Mouse (Mus musculus): ENCODE results near the gene Pgp.
A peak's percentile ranks its signal among the peaks of the same experiment; 100 is the strongest.
"Not testable (repeated sequence)": the region's sequence is repeated elsewhere in the genome, so short reads cannot be mapped to it uniquely, and the experiment has no call there.

The Pgp gene

GRCm38 (mm10) chr17:24469910-24470602 is at the start of gene Pgp, which contains the start of gene E4f1:
TSS of gene Pgp (plus strand) at chr17:24470392.
TSS of gene E4f1 (minus strand) at chr17:24470313.
- peak; percentile 97 to 99 for DNase-seq (ENCODE audit: low spot score in 2 of 2)

- no peak for DNase-seq (ENCODE audit: low spot score in 2 of 2)
Measured at GRCm38 (mm10) chr17:24423114-24423513, 47.1 kb upstream of the Pgp start.

- DNase-seq (ENCODE audit: low spot score in 2 of 2), result no peak
Measured at GRCm38 (mm10) chr17:24424489-24424888, 45.7 kb upstream of the Pgp start.

- DNase-seq (ENCODE audit: low spot score in 2 of 2), result not testable (repeated sequence)
Measured at GRCm38 (mm10) chr17:24425326-24425725, 44.9 kb upstream of the Pgp start.

GRCm38 (mm10) chr17:24425905-24426304 is 44.3 kb upstream of the Pgp start:
- DNase-seq (ENCODE audit: low spot score in 2 of 2), result no peak

- peak; percentile 80 to 92 for DNase-seq (ENCODE audit: low spot score in 2 of 2)
Measured at GRCm38 (mm10) chr17:24426471-24427169, 43.6 kb upstream of the Pgp start, which contains the start of gene Eci1. TSS of gene Eci1 (plus strand) at chr17:24426641.

GRCm38 (mm10) chr17:24427170-24427557 is 43.0 kb upstream of the Pgp start:
- no peak for DNase-seq (ENCODE audit: low spot score in 2 of 2)

GRCm38 (mm10) chr17:24429201-24429983 is 40.8 kb upstream of the Pgp start:
- DNase-seq (ENCODE audit: low spot score in 2 of 2), result no peak

- DNase-seq (ENCODE audit: low spot score in 2 of 2), result peak in 1 of 2 experiments; percentile 49
Measured at GRCm38 (mm10) chr17:24437016-24437415, 33.2 kb upstream of the Pgp start.

- no peak for DNase-seq (ENCODE audit: low spot score in 2 of 2)
Measured at GRCm38 (mm10) chr17:24440377-24440776, 29.8 kb upstream of the Pgp start.

GRCm38 (mm10) chr17:24441148-24441547 is 29.0 kb upstream of the Pgp start:
- no peak for DNase-seq (ENCODE audit: low spot score in 2 of 2)

- DNase-seq (ENCODE audit: low spot score in 2 of 2), result no peak
Measured at GRCm38 (mm10) chr17:24442107-24442506, 28.1 kb upstream of the Pgp start.

GRCm38 (mm10) chr17:24442632-24443155 is 27.5 kb upstream of the Pgp start, which contains the start of gene Dnase1l2:
TSS of gene Dnase1l2 (minus strand) at chr17:24443105.
- DNase-seq (ENCODE audit: low spot score in 2 of 2), result no peak

GRCm38 (mm10) chr17:24443409-24443808 is 26.8 kb upstream of the Pgp start:
- peak in 1 of 2 experiments; percentile 72 for DNase-seq (ENCODE audit: low spot score in 2 of 2)

GRCm38 (mm10) chr17:24446590-24446989 is 23.6 kb upstream of the Pgp start:
- no peak for DNase-seq (ENCODE audit: low spot score in 2 of 2)

GRCm38 (mm10) chr17:24449507-24449906 is 20.7 kb upstream of the Pgp start:
- no peak for DNase-seq (ENCODE audit: low spot score in 2 of 2)

- no peak for DNase-seq (ENCODE audit: low spot score in 2 of 2)
Measured at GRCm38 (mm10) chr17:24451220-24451619, 19.0 kb upstream of the Pgp start.

GRCm38 (mm10) chr17:24453372-24453771 is 16.8 kb upstream of the Pgp start:
- no peak for DNase-seq (ENCODE audit: low spot score in 2 of 2)

- DNase-seq (ENCODE audit: low spot score in 2 of 2), result no peak
Measured at GRCm38 (mm10) chr17:24454218-24454755, 15.9 kb upstream of the Pgp start.

- peak; percentile 98 to 99 for DNase-seq (ENCODE audit: low spot score in 2 of 2)
Measured at GRCm38 (mm10) chr17:24454756-24455522, 15.3 kb upstream of the Pgp start.
